Mouse (Mus musculus) midbrain, embryonic 11.5 days (tissue): Measurements from ENCODE around the gene Msantd3. TPM values are rescaled to one million over a fixed set of nuclear protein-coding genes. Genes with fewer than 3 reads are reported as not detected.

ENCODE experiments used
- ATAC-seq: fragments of 200-750 bp; cut with Nextera tagmentation; 2 replicates; pipeline ENCODE4 v1.8.0; 2017; ENCODE audit warnings: moderate TSS enrichment, moderate library complexity; ENCODE audit not compliant: low FRiP score
- DNase-seq: peaks from one replicate; pipeline ENCODE4 v3.0.0; 2015; ENCODE audit warnings: low spot score; ENCODE audit errors: missing footprints
- H3K27ac ChIP-seq: fragments of 300-500 bp; sonication (generic); 2 replicates; pipeline ENCODE4 v1.5.1; 2014; ENCODE audit warnings: low read depth, low read length
- H3K27me3 ChIP-seq: fragments of 300-500 bp; sonication (generic); 2 replicates; pipeline ENCODE4 v1.6.1; 2014; ENCODE audit warnings: mild to moderate bottlenecking, low read length, moderate library complexity, mixed read lengths; ENCODE audit not compliant: control insufficient read depth, insufficient read depth
- H3K36me3 ChIP-seq: fragments of 300-500 bp; sonication (generic); 2 replicates; pipeline ENCODE4 v1.6.1; 2014; ENCODE audit warnings: mild to moderate bottlenecking, low read length, moderate library complexity, mixed read lengths; ENCODE audit not compliant: control insufficient read depth, insufficient read depth
- H3K4me1 ChIP-seq: fragments of 300-500 bp; sonication (generic); 2 replicates; pipeline ENCODE4 v1.6.1; 2014; ENCODE audit warnings: low read length; ENCODE audit not compliant: control insufficient read depth, insufficient read depth
- H3K4me2 ChIP-seq: fragments of 300-500 bp; sonication (generic); 2 replicates; pipeline ENCODE4 v1.6.1; 2014; ENCODE audit warnings: mild to moderate bottlenecking, moderate library complexity
- H3K4me3 ChIP-seq: fragments of 300-500 bp; sonication (generic); 2 replicates; pipeline ENCODE4 v1.5.1; 2014; ENCODE audit warnings: low read depth, low read length
- H3K9ac ChIP-seq: fragments of 300-500 bp; sonication (generic); 2 replicates; pipeline ENCODE4 v1.6.1; 2014; ENCODE audit warnings: low read length
- H3K9me3 ChIP-seq: fragments of 300-500 bp; sonication (generic); 2 replicates; pipeline ENCODE4 v1.6.1; 2016; ENCODE audit warnings: low read length; ENCODE audit not compliant: control insufficient read depth
- WGBS: fragments of 180-500 bp; shearing (Covaris S2); extraction: QIAGEN DNeasy Blood & Tissue Kit; methylation state at CpG from one replicate; pipeline ENCODE4 v1.1.7; 2014; 5-methylcytosine and 5-hydroxymethylcytosine counted together
- polyA plus RNA-seq: library from polyadenylated mRNA; unstranded; fragments of >200 nt; fragmentation: Nextera tagmentation; extraction: Ambion mirVana; gene quantifications from 2 replicates; pipeline ENCODE4 v1.2.1, GENCODE M21; 2014

The Msantd3 gene
- polyA plus RNA-seq = 77.6 and 81.8 TPM in 2 replicates

DNA sequence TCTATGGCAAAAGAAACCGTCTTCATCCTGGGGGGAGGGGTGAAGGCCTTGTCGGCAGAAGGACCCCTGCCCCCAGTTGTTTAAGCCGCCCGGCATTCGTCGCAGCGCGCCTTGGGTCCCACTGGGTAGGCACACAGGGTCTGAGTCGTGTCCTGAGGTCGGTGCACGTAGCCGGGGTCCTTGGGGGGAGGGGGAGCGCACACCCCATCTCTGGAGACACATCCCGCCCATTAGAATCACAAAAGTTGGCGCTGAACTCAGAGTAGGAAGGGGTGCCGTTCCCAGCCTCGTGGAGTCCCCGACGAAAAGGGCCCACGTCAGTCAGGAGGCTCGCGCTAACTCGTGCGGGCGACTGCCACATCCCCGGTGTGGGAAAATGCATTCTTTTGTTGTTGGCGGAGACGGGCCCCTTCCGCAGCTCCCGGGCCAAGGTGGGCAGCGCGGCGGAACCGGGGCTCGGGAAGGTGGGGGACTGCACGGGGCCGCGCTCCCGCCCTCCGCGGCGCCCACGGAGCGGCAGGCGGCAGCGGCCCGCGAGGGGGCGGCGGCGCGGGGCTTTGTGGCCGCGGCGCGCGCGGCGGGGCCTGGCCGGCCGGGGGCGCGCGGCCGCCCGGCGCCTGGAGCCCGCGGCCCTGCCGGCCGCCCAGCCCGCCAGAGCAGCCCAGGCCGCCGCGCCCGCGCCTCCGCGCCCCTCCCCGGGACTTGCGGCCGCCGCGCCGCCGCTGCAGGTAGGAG lies at the start of gene Msantd3:
TSS of gene Msantd3 (plus strand) at position 95 of the 735 bp plus-strand sequence.
- WGBS = 0% methylated on average over 35 of the region's 86 CpGs
- Histone ChIP-seq H3K9me3 (no peaks in the 10 kb centered on the region), H3K4me3 (peak within 1 kb of the TSS; percentile 81), H3K9ac (peak within 1 kb of the TSS; percentile 99), H3K4me1 (peaks cover 37% of the 10 kb centered on the region), H3K27ac (peak within 1 kb of the TSS; percentile 89), H3K4me2 (peak within 1 kb of the TSS; percentile 78), H3K27me3 (no peaks in the 10 kb centered on the region), H3K36me3 (no peaks in the 10 kb centered on the region)
- DNase-seq (peak; percentile 98), ATAC-seq (peak; percentile 86)

DNA sequence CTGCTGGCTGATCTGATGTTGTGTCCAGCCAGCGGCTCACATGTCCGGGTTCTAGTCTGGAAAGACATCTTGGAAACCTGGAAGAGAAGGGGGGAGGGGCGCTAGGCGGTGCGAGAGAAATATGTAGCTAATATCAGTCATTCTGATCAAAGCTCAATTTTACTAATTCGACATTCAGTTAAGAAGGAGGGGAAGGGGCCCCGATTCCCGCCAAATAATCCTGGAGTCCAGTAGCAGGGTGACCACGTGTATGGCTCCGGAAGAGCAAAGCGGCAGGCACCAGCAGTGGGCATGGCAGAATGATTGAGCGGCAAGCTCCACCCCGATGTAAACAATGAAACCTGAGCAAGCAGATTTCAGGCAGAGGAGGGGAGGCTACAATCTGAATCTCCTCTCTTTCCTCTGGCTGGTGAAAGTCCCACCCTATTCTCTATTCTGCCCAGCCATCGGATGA lies 48.4 kb upstream of the Msantd3 start:
- WGBS = 10% methylated on average over 14 of the region's 14 CpGs
- ATAC-seq = peak; percentile 76
- Histone ChIP-seq H3K27ac (no peak overlapping the region), H3K4me2 (peak overlapping the region; percentile 42), H3K4me1 (no peaks in the 10 kb centered on the region), H3K9me3 (no peaks in the 10 kb centered on the region), H3K9ac (peak overlapping the region; percentile 25; the same call in 1 of the 2 replicates), H3K4me3 (peak overlapping the region; percentile 20), H3K36me3 (no peaks in the 10 kb centered on the region), H3K27me3 (no peaks in the 10 kb centered on the region)
- peak; percentile 92 for DNase-seq

DNA sequence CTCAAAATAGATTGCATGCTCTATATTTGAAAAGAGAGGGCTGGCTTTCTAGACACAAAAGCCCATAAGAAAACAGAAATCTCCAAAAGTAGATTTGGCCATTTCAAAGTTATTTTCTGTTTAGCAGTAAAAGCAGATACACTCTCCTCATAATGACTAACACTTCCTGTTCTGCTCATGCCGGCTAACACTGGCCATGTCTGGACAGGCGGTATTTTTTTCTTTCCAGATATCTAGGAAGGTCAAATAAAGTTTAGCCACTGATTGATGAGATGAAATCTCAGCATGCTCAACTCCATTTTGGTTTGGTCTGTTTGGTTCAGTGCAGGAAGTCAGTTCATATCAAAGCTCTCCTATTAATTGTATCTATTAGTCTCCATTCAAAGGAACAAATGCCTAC lies 47.2 kb upstream of the Msantd3 start:
- no peaks in the 10 kb centered on the region for H3K27me3 ChIP-seq
- H3K4me1 ChIP-seq = no peaks in the 10 kb centered on the region
- no peak for ATAC-seq
- no peaks in the 10 kb centered on the region for H3K36me3 ChIP-seq
- H3K27ac ChIP-seq = no peak overlapping the region
- no peak overlapping the region for H3K9ac ChIP-seq
- DNase-seq = no peak
- H3K4me2 ChIP-seq = no peak overlapping the region
- no peak overlapping the region for H3K4me3 ChIP-seq
- H3K9me3 ChIP-seq = no peaks in the 10 kb centered on the region
- 96% methylated on average over 2 of the region's 2 CpGs for WGBS

DNA sequence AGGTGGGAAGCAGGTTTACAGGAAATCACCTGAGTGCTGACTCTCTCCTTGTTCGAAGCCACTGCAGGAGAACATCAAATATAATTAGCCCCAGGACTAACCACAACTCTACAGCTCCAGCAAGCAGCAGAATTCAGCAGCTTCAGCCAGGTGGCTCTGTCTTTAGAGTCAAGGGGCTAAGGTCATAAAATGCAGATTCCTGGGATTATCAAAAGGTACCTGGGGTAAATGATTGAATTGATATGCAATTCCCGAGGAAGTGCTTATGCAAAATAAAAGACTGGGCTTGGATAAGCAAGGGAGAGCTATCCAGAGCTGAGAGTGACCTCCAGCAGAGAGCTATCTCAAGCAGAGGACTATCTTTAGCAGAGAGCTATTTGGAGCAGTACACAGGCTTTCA lies 28.9 kb upstream of the Msantd3 start:
- Histone ChIP-seq H3K27me3 (no peaks in the 10 kb centered on the region), H3K4me2 (no peak overlapping the region), H3K4me1 (no peaks in the 10 kb centered on the region), H3K27ac (no peak overlapping the region), H3K4me3 (no peak overlapping the region), H3K9me3 (no peaks in the 10 kb centered on the region; the same call in 1 of the 2 replicates), H3K36me3 (no peaks in the 10 kb centered on the region), H3K9ac (no peak overlapping the region)
- DNase-seq (no peak), ATAC-seq (no peak)
- 80% methylated on average over 2 of the region's 2 CpGs for WGBS

DNA sequence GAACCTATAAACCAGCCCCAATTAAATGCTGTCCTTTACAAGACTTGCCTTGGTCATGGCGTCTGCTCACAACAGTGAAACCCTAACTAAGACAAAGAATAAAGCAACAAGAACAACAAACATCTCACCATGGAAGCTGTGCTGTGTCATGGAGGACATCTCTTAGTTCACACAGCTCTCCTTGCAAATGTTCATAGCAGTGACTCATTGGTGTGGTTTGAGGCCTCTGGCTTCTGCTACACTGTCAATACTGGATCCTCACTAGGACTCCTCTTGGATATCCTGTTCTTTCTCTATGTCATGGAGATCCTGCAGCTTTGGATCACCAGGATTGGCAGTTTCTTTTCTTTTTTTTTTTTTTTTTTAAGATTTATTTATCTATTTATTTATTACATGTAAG lies 10.2 kb upstream of the Msantd3 start:
- Histone ChIP-seq H3K27me3 (no peaks in the 10 kb centered on the region), H3K27ac (no peak overlapping the region), H3K4me2 (no peak overlapping the region), H3K9ac (no peak overlapping the region), H3K4me1 (no peaks in the 10 kb centered on the region), H3K9me3 (no peaks in the 10 kb centered on the region), H3K4me3 (no peak overlapping the region), H3K36me3 (no peaks in the 10 kb centered on the region)
- ATAC-seq = no peak
- 81% methylated on average over 1 of the region's 1 CpGs for WGBS
- DNase-seq = no peak

DNA sequence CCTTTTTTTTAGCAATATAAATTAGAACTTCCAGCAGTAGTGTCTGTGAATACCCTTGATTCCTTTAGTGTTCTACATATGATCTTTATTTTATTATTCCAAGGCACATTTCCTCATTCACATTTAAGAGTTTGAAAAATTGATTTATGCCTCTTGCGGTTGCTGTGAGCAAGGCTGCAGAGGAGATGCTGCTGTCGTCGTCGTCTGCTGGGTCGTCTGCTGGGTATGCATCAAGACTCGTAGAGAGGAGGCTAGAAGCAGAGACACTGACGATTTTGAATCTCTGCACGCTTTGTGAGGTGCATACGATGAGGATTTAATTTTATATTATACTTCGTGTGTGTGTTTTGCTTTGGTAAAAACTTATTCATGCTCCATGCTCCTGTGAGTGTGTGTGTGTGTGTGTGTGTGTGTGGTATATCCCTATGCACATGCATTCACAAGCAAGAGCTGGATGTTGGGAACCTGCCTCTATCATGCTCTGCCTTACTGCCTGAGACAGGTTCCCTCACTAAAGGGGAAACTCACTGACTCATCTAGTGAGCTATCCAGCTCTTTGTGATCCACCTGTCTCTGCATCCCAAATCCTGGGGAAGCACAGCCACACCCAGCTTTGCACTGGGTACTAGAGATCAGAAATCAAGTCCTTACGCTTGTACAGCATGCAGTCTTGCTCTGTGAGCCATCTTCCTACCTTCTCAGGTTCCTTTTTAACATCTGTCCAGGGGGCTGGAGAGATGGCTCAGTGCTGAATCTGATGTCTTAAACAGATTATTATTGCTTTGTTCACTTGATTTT lies 7.7 kb upstream of the Msantd3 start:
- H3K9ac ChIP-seq = no peak overlapping the region
- H3K27me3 ChIP-seq = no peaks in the 10 kb centered on the region
- no peaks in the 10 kb centered on the region for H3K4me1 ChIP-seq
- WGBS = 86% methylated on average over 11 of the region's 11 CpGs
- H3K4me3 ChIP-seq = no peak overlapping the region
- DNase-seq (no peak), ATAC-seq (no peak)
- no peaks in the 10 kb centered on the region for H3K36me3 ChIP-seq
- no peak overlapping the region for H3K27ac ChIP-seq
- H3K4me2 ChIP-seq = no peak overlapping the region
- no peaks in the 10 kb centered on the region for H3K9me3 ChIP-seq

DNA sequence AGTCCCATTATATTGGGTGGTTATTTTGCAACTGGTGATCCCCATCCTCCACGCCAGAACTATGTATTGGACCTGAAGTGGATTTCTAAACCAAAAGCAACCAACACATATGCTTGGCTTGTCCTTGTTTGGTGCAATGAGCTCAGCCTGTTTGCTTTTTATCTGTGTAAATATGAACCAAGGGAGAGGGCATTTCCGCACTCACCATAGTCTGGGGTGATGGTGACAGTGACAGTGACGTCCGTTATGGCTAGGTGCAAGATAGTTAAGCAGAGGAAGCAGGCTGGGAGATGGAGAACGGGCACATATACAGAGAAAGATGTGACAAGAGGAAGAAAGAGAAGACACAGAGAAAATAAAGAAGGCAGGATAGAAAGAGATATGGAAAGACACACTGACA lies 3.5 kb upstream of the Msantd3 start:
- Histone ChIP-seq H3K9ac (no peak overlapping the region), H3K4me1 (peaks cover 4% of the 10 kb centered on the region; the same call in 1 of the 2 replicates), H3K27ac (no peak overlapping the region), H3K36me3 (no peaks in the 10 kb centered on the region), H3K4me3 (no peak overlapping the region), H3K9me3 (no peaks in the 10 kb centered on the region), H3K4me2 (no peak overlapping the region), H3K27me3 (no peaks in the 10 kb centered on the region)
- no peak for DNase-seq
- WGBS = 87% methylated on average over 5 of the region's 5 CpGs
- no peak for ATAC-seq

DNA sequence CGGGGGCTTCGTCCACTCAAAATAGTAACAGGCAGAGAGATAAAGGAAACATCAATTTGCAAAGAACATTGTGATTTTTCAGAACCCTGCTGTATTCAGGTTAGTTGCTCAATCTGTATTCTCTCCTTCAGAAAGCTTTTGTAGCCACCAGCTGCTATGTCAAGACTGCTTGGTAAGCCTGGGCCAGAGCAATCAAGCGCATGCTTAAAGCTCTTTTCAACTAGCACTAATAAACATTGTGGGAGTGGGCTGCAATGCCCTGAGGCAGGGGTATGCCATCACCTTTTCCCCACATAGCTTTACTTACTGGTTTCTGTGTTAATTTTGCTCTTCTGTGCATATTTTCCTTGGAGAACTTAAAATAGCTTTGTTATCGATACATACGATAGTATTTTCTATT lies 2.7 kb upstream of the Msantd3 start:
- H3K4me1 ChIP-seq = peaks cover 10% of the 10 kb centered on the region
- 90% methylated on average over 5 of the region's 5 CpGs for WGBS
- no peaks in the 10 kb centered on the region for H3K27me3 ChIP-seq
- no peak overlapping the region for H3K4me3 ChIP-seq
- H3K9me3 ChIP-seq = no peaks in the 10 kb centered on the region
- no peak overlapping the region for H3K27ac ChIP-seq
- DNase-seq (peak; percentile 79), ATAC-seq (no peak)
- H3K36me3 ChIP-seq = no peaks in the 10 kb centered on the region
- no peak overlapping the region for H3K4me2 ChIP-seq
- no peak overlapping the region for H3K9ac ChIP-seq

DNA sequence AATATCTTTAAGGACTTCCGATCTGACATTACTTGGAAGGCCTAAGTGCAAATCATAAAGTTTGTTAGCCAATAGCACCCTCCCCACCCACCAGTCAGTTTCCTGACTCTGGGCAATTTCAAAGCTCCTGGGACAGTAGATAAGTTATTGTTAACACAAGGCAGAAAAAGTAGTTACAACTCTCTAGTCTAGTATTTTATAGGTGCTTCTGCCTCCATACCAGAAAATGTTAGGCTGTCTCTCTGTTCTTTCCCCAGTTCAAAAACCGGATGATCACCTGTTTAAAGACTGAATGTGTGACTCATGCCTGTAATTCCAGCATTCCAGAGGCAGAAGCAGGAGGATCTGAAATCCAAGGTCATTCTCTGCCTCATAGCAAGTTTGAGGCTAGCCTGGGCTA lies 1.2 kb upstream of the Msantd3 start:
- Histone ChIP-seq H3K27ac (no peak overlapping the region), H3K9me3 (no peaks in the 10 kb centered on the region), H3K27me3 (no peaks in the 10 kb centered on the region), H3K4me3 (no peak overlapping the region), H3K4me1 (peaks cover 26% of the 10 kb centered on the region), H3K4me2 (no peak overlapping the region), H3K9ac (no peak overlapping the region), H3K36me3 (no peaks in the 10 kb centered on the region)
- DNase-seq (peak; percentile 62), ATAC-seq (no peak)
- WGBS = 92% methylated on average over 2 of the region's 2 CpGs
